Mouse (Mus musculus) hindbrain, postnatal 0 days (tissue): ENCODE measurements around the gene Copb1. TPM values are rescaled to one million over a fixed set of nuclear protein-coding genes. Genes with fewer than 3 reads are reported as not detected.
"Not testable (repeated sequence)": the region's sequence is repeated elsewhere in the genome, so short reads cannot be mapped to it uniquely, and the experiment has no call there.

Experiments used
- ATAC-seq: fragments of 200-750 bp; cut with Nextera tagmentation; 2 replicates; pipeline ENCODE4 v1.8.0; 2017; ENCODE audit warnings: mild to moderate bottlenecking, moderate TSS enrichment, moderate library complexity
- DNase-seq: peaks from one replicate; pipeline ENCODE4 v3.0.0-alpha.2; 2015; ENCODE audit warnings: low spot score
- H3K27ac ChIP-seq: fragments of 300-500 bp; sonication (generic); 2 replicates; pipeline ENCODE4 v1.5.1; 2014; ENCODE audit warnings: mild to moderate bottlenecking
- H3K27me3 ChIP-seq: fragments of 300-500 bp; sonication (generic); 2 replicates; pipeline ENCODE4 v1.6.1; 2014; ENCODE audit warnings: low read length, mixed read lengths; ENCODE audit not compliant: insufficient read depth
- H3K36me3 ChIP-seq: fragments of 300-500 bp; sonication (generic); 2 replicates; pipeline ENCODE4 v1.6.1; 2014; ENCODE audit warnings: low read length, mixed read lengths; ENCODE audit not compliant: insufficient read depth
- H3K4me1 ChIP-seq: fragments of 300-500 bp; sonication (generic); 2 replicates; pipeline ENCODE4 v1.6.1; 2014; ENCODE audit warnings: antibody characterized with exemption, low read length, mixed read lengths; ENCODE audit not compliant: insufficient read depth
- H3K4me2 ChIP-seq: fragments of 300-500 bp; sonication (generic); 2 replicates; pipeline ENCODE4 v1.6.1; 2014; ENCODE audit warnings: low read depth, mild to moderate bottlenecking, low read length, moderate library complexity, mixed read lengths
- H3K4me3 ChIP-seq: fragments of 300-500 bp; sonication (generic); 2 replicates; pipeline ENCODE4 v1.5.1; 2014; ENCODE audit warnings: low read length
- H3K9ac ChIP-seq: fragments of 300-500 bp; sonication (generic); replicated peaks from 2 replicates; pipeline ENCODE4 v1.6.1; 2014; ENCODE audit warnings: mild to moderate bottlenecking, low read length, moderate library complexity, mixed read lengths
- H3K9me3 ChIP-seq: fragments of 300-500 bp; sonication (generic); 2 replicates; pipeline ENCODE4 v1.6.1; 2016; ENCODE audit warnings: low read length, mixed read lengths
- CTCF ChIP-seq: IDR thresholded peaks from 2 replicates; pipeline ENCODE4 v1.5.1; 2016; ENCODE audit warnings: antibody characterized with exemption, control low read depth, low read depth
- WGBS: fragments of 180-500 bp; shearing (Covaris S2); extraction: QIAGEN DNeasy Blood & Tissue Kit; methylation state at CpG from one replicate; pipeline ENCODE4 v1.1.7; 2014; 5-methylcytosine and 5-hydroxymethylcytosine counted together
- polyA plus RNA-seq: library from polyadenylated mRNA; unstranded; fragments of >200 nt; fragmentation: Nextera tagmentation; extraction: Ambion mirVana; gene quantifications from 2 replicates; pipeline ENCODE4 v1.2.1, GENCODE M21; 2015
- total RNA-seq: library from RNA; depleted of rRNA; stranded (reverse); fragments of >200 nt; gene quantifications from 2 replicates; pipeline ENCODE4 v1.2.3, GENCODE M21; 2014

Copb1 gene
- total and polyA plus RNA-seq, 2 experiments from 2014 or later = 44.8 to 66.3 TPM

- 72% methylated on average over 5 of the region's 5 CpGs for WGBS
- no peak for DNase-seq
These were observed 51.5 kb downstream of the Copb1 start for GRCm38 (mm10) chr7:114202972-114203404.

DNA sequence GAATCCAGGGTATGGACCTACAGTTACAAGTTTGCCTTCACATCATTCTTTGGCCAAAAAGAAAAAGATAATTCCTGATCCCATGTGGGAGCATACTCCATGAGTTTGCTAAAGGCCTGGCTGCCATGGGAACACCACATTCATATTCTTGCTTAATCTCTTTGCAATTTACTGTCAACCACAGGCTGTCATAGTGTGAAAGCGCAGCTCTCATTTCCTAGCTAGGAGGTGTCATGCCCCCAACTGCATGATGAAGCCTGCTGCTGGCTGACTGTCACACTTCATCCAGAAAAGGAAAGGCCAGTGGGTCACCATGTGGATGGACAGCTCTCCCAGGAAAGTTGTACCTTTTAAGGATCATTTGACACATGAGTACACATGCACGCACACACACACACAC is 53.9 kb downstream of the Copb1 start:
- Histone ChIP-seq H3K27ac (no peak overlapping the region), H3K9ac (no peak overlapping the region), H3K27me3 (no peaks in the 10 kb centered on the region), H3K4me3 (no peak overlapping the region), H3K4me1 (no peaks in the 10 kb centered on the region), H3K36me3 (no peaks in the 10 kb centered on the region), H3K4me2 (no peak overlapping the region), H3K9me3 (no peaks in the 10 kb centered on the region)
- 80% methylated on average over 2 of the region's 2 CpGs for WGBS
- no peak for DNase-seq
- no peak; the same call in 1 of the 2 replicates for ATAC-seq
- TF ChIP-seq CTCF = no peak

More at GRCm38 (mm10) chr7:114202972-114203404, 51.5 kb downstream of the Copb1 start:
- no peaks in the 10 kb centered on the region for H3K4me1 ChIP-seq
- TF ChIP-seq CTCF = no peak
- no peak for ATAC-seq
- no peaks in the 10 kb centered on the region for H3K9me3 ChIP-seq
- no peak overlapping the region for H3K27ac ChIP-seq
- no peak overlapping the region for H3K4me2 ChIP-seq
- H3K4me3 ChIP-seq = no peak overlapping the region
- no peaks in the 10 kb centered on the region for H3K36me3 ChIP-seq
- no peaks in the 10 kb centered on the region for H3K27me3 ChIP-seq
- no peak overlapping the region for H3K9ac ChIP-seq

DNA sequence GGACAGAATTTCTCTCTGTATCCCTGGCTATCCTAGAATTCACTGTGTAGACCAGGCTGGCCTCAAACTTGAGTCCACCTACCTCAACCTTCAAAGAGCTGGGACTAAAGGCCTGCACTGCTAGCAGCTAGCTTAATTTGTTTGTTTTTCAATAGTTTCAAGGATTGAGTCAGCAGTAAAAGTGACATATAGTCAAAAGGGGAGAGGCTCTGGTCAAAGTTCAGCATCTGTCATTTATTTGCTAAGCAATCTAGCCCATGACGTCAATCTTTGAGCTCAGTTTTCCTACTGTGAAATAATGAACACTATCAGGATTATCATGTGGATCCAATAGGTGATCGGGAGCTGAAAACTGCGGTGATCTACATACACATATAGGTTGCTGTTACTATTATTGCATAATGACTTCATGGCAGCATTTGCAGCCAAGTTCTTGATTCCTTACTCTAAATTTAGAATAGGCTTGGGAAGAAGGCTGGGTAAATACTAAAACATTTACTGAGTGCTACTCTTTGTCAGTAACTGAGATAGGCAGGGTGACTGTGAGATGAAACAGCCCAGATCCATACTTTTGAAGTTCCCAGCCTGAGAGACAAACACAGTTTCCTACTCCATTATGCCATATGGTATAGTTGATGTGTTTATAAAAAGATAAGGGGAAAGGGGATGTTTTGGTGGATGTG is 54.9 kb downstream of the Copb1 start:
- no peak for TF ChIP-seq CTCF
- Histone ChIP-seq H3K4me1 (no peaks in the 10 kb centered on the region), H3K36me3 (no peaks in the 10 kb centered on the region), H3K27ac (no peak overlapping the region), H3K4me2 (no peak overlapping the region), H3K4me3 (no peak overlapping the region), H3K27me3 (no peaks in the 10 kb centered on the region), H3K9ac (no peak overlapping the region), H3K9me3 (no peaks in the 10 kb centered on the region)
- ATAC-seq (no peak), DNase-seq (no peak)
- 90% methylated on average over 3 of the region's 3 CpGs for WGBS

- Histone ChIP-seq H3K9ac (no peak overlapping the region), H3K27ac (no peak overlapping the region), H3K27me3 (no peaks in the 10 kb centered on the region), H3K36me3 (no peaks in the 10 kb centered on the region), H3K4me1 (no peaks in the 10 kb centered on the region), H3K9me3 (no peaks in the 10 kb centered on the region), H3K4me2 (no peak overlapping the region), H3K4me3 (no peak overlapping the region)
- ATAC-seq (no peak), DNase-seq (no peak)
- no peak for TF ChIP-seq CTCF
- 80% methylated on average over 1 of the region's 1 CpGs for WGBS
These were observed 56.3 kb downstream of the Copb1 start for GRCm38 (mm10) chr7:114198252-114198651.

- not testable (repeated sequence) for H3K4me3 ChIP-seq, H3K36me3 ChIP-seq, H3K9me3 ChIP-seq, H3K4me1 ChIP-seq, H3K4me2 ChIP-seq, H3K27ac ChIP-seq, DNase-seq, H3K9ac ChIP-seq, ATAC-seq, H3K27me3 ChIP-seq
- peak; percentile 25 for TF ChIP-seq CTCF
- 95% methylated on average over 2 of the region's 2 CpGs for WGBS
These were observed 57.9 kb downstream of the Copb1 start for GRCm38 (mm10) chr7:114196588-114196987.

DNA sequence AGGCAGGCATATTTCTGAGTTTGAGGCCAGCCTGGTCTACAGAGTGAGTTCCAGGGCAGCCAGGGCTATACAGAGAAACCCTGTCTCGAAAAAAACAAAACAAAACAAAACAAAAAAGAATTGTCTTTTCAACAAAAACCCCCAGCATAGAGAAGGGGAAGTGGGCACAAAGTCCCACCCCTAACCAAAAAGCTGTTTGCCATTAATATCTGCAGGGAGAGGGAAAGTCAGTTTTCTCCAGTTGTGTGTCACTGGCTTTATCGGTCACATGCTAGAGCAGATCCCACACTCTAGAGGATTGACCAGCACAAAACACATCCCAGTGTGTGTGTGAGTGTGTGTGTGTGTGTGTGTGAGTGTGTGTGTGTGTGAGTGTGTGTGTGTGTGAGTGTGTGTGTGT is 59.7 kb downstream of the Copb1 start:
- not testable (repeated sequence) for H3K4me2 ChIP-seq, H3K27ac ChIP-seq, H3K9ac ChIP-seq, H3K4me3 ChIP-seq, H3K9me3 ChIP-seq, DNase-seq, H3K36me3 ChIP-seq, ATAC-seq, H3K4me1 ChIP-seq, H3K27me3 ChIP-seq
- WGBS = 82% methylated on average over 2 of the region's 2 CpGs

DNA sequence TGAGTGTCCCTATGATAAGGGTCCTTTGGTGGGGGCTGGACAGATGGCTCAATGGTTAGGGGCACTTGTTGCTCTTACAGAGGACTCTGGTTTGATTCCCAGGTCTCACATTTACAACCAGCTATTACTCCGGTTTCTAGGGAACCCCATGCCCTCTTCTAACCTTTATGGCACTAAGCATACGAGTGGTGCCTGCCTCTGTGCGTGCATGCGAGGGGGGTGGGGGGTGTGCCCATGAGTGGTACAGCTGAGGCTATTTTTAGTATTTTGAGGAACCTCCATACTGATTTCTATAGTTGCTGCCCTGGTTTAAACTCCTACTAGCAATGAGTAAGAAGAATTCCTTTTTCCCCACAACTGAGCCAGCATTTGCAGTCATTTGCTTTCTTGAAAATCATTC is 60.3 kb downstream of the Copb1 start:
- ATAC-seq (no peak), DNase-seq (no peak)
- Histone ChIP-seq H3K4me2 (no peak overlapping the region), H3K27me3 (no peaks in the 10 kb centered on the region), H3K27ac (no peak overlapping the region), H3K9ac (no peak overlapping the region), H3K36me3 (no peaks in the 10 kb centered on the region), H3K4me3 (no peak overlapping the region), H3K9me3 (no peaks in the 10 kb centered on the region), H3K4me1 (no peaks in the 10 kb centered on the region)
- no peak for TF ChIP-seq CTCF
- 85% methylated on average over 4 of the region's 4 CpGs for WGBS
